Mouse (Mus musculus) ES-Bruce4 (cell line): ENCODE data around the gene Cops4. TPM values are rescaled to one million over a fixed set of nuclear protein-coding genes. Genes with fewer than 3 reads are reported as not detected.

Experiments used
- H3K27ac ChIP-seq: 2 replicates; pipeline ENCODE4 v1.5.1; 2012; ENCODE audit warnings: low read length, inconsistent platforms; ENCODE audit not compliant: insufficient read depth
- H3K27me3 ChIP-seq: 2 replicates; pipeline ENCODE4 v1.6.1; 2012; ENCODE audit warnings: mild to moderate bottlenecking, low read length, inconsistent platforms; ENCODE audit not compliant: control insufficient read depth, poor library complexity, insufficient read depth, severe bottlenecking
- H3K36me3 ChIP-seq: 2 replicates; pipeline ENCODE4 v1.6.1; 2012; ENCODE audit warnings: inconsistent platforms, mild to moderate bottlenecking, low read length, moderate library complexity; ENCODE audit not compliant: control insufficient read depth, poor library complexity, insufficient read depth, severe bottlenecking
- H3K4me1 ChIP-seq: one replicate; pipeline ENCODE4 v1.8.1; 2011; ENCODE audit warnings: low read length; ENCODE audit not compliant: control insufficient read depth, insufficient read depth
- H3K4me3 ChIP-seq: 2 replicates; pipeline ENCODE4 v1.5.1; 2011; ENCODE audit warnings: low read depth, mild to moderate bottlenecking, low read length
- H3K9ac ChIP-seq: 2 replicates; pipeline ENCODE4 v1.6.1; 2012; ENCODE audit warnings: low read depth, mild to moderate bottlenecking, inconsistent platforms; ENCODE audit not compliant: poor library complexity, severe bottlenecking
- H3K9me3 ChIP-seq: replicated peaks from 2 replicates; pipeline ENCODE4 v1.6.1; 2012; ENCODE audit warnings: mild to moderate bottlenecking, low read length, inconsistent platforms; ENCODE audit not compliant: control insufficient read depth, poor library complexity, insufficient read depth, severe bottlenecking
- CTCF ChIP-seq: IDR thresholded peaks from one replicate; pipeline ENCODE4 v1.8.1; 2011; ENCODE audit warnings: low read depth, low read length
- EP300 ChIP-seq: IDR thresholded peaks from 2 replicates; pipeline ENCODE4 v1.6.1; 2011; ENCODE audit warnings: low read depth, low read length; ENCODE audit not compliant: insufficient read depth
- POLR2A ChIP-seq: IDR thresholded peaks from one replicate; pipeline ENCODE4 v1.8.1; 2011; ENCODE audit warnings: low read length; ENCODE audit not compliant: insufficient read depth
- polyA plus RNA-seq: library from polyadenylated mRNA; stranded (reverse); fragments of >200 nt; gene quantifications from 2 replicates; pipeline ENCODE4 v1.2.4, GENCODE M21; 2011; ENCODE audit warnings: low read depth; ENCODE audit not compliant: missing spikeins, insufficient read depth, insufficient read length

Cops4 gene
- polyA plus RNA-seq, 1 experiment = 118 TPM

DNA sequence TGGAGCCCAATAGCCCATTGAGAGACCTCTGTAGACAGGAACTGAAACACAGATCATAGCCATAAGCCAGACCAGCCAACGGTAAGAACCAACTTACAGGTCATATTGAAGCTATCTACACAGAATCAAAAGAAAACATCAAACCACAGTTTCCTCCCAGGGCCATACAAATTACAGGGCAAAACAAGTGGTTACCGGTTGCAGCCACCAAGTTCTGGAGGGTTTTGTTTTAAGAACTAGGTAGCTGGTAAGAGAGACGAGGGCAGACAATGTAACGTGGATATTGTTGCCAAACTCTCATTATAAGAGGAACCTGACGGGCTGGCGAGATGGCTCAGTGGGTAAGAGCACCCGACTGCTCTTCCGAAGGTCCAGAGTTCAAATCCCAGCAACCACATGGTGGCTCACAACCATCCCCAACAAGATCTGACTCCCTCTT, 67.1 kb downstream of the Cops4 start:
- TF ChIP-seq CTCF = no peak
- no peak for TF ChIP-seq POLR2A
- TF ChIP-seq EP300 = no peak
- Histone ChIP-seq H3K4me1 (no peaks in the 10 kb centered on the region), H3K27me3 (no peaks in the 10 kb centered on the region), H3K36me3 (no peaks in the 10 kb centered on the region), H3K27ac (no peak overlapping the region), H3K4me3 (no peak overlapping the region), H3K9me3 (no peaks in the 10 kb centered on the region), H3K9ac (no peak overlapping the region)

DNA sequence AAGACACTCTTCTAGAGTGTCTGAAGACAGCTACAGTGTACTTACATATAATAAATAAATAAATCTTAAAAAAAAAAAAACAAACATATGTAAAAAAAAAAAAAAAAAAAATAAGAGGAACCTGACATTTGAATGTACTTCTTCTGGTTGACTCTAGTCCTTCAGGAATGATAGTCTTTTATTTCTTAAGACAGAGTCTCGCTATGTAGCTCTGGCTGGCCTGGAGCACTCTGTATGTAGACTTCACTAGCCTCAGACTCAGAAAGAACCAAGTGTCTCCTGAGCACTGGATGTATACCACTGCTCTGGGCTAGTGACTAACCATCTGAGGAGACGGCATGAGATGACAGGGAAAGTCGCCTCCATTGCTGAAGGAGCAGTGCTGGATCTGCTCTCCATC, 67.5 kb downstream of the Cops4 start:
- Histone ChIP-seq H3K27ac (no peak overlapping the region), H3K9me3 (no peaks in the 10 kb centered on the region), H3K27me3 (no peaks in the 10 kb centered on the region), H3K4me1 (no peaks in the 10 kb centered on the region), H3K36me3 (no peaks in the 10 kb centered on the region), H3K9ac (no peak overlapping the region), H3K4me3 (no peak overlapping the region)
- TF ChIP-seq POLR2A = no peak
- no peak for TF ChIP-seq CTCF
- no peak for TF ChIP-seq EP300

DNA sequence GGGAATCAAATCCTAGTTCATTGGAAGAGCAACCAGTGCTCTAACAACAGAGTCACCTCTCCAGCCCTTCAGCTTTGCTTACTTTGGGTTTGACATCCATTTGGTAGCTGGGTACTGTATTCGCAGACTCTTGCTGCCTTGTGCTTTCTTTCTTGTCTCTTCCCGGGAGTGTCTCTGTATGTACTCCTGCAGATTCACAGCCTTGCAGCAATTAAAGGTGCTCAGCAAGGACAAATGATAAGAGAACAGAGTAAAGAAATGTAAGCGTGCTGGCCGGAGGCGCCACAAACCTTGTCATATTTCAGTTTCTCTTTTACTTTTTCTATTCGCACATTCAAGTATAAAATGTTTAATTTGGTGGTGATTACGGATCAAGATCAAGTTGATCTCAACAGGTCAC, 69.0 kb downstream of the Cops4 start:
- Histone ChIP-seq H3K4me3 (no peak overlapping the region), H3K4me1 (no peaks in the 10 kb centered on the region), H3K9ac (no peak overlapping the region), H3K27ac (no peak overlapping the region), H3K27me3 (no peaks in the 10 kb centered on the region), H3K36me3 (no peaks in the 10 kb centered on the region), H3K9me3 (no peaks in the 10 kb centered on the region)
- TF ChIP-seq CTCF = no peak
- TF ChIP-seq POLR2A = no peak
- TF ChIP-seq EP300 = no peak

DNA sequence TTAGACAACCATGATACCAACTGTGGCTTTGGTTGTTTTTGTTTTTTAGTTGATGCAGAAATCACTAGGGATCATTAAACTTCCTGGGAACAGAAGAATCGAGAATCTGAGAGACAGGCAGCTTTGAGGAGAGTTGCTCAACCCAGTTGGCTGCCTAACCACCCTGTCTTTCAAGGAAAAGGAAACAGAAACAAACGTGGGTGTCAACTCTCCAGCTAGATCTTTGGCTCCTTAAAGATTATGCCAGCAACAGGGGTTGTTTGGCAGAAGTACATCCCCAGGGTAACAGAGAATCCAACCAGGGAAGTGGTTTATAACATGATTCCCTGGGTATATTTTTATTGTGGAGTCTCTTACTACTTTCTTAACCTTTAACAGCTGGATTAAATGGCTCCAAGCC, 69.5 kb downstream of the Cops4 start:
- no peaks in the 10 kb centered on the region for H3K36me3 ChIP-seq
- no peaks in the 10 kb centered on the region for H3K9me3 ChIP-seq
- no peaks in the 10 kb centered on the region for H3K27me3 ChIP-seq
- no peak overlapping the region for H3K4me3 ChIP-seq
- TF ChIP-seq EP300 = no peak
- no peak for TF ChIP-seq POLR2A
- no peak for TF ChIP-seq CTCF
- H3K4me1 ChIP-seq = no peaks in the 10 kb centered on the region
- H3K27ac ChIP-seq = no peak overlapping the region
- no peak overlapping the region for H3K9ac ChIP-seq

DNA sequence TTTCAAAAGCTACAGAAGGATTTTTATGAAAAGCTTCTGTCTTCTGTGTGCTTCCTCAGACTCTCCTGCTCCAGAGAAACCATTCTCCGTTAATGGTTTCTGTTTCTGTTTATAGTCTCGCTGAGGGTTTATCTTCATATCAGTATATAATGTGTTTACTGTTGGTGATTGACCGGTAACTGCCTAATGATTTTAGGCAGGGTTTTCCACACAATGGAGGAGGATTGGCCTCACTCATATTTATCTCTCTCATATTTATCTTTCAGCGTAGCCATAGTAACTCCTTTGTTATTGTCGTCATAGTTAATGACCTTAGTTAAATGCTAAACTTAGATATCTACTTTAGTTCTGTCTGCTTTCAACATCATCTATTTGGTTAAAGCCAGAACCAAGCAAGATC, 72.4 kb downstream of the Cops4 start:
- Histone ChIP-seq H3K9ac (no peak overlapping the region), H3K4me1 (no peaks in the 10 kb centered on the region), H3K27ac (no peak overlapping the region), H3K27me3 (no peaks in the 10 kb centered on the region), H3K36me3 (no peaks in the 10 kb centered on the region), H3K9me3 (0 out of 2 replicates have a peak, but pooled peaks cover 4% of the 10 kb centered on the region), H3K4me3 (no peak overlapping the region)
- TF ChIP-seq EP300 (no peak), CTCF (no peak), POLR2A (no peak)

DNA sequence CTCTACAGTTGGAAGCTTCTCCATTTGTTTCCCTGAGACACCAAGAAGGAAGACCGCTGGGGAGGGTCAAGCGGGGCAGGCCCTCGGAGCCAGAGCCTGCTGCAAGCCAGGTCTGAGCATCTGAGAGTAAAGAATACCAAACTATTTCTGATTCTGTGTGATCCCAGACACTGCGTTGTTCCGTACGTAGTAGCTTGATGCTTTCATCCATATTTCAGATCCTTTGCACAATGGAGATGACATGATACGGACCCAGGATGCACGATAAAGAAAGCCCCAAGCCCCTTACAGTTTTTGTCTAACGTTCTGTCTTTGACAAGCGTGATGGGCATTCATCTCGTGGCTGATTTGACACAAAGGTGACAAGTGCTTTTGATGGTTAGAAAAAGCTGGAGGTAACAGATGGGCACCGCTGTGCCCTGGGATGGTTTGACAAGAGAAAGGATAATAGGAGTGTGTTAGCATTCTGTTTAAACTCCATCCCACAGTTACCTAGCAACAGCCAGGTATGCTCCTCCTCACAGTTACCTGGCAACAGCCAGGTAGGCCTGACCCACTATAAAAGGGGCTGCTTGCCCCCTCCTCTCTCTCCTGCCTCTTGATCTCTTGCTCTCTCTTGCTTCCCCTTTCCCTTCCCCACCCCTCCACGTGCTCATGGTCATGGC, 76.8 kb downstream of the Cops4 start:
- no peak for TF ChIP-seq POLR2A
- no peak for TF ChIP-seq CTCF
- TF ChIP-seq EP300 = no peak
- Histone ChIP-seq H3K9ac (no peak overlapping the region), H3K36me3 (no peaks in the 10 kb centered on the region), H3K4me1 (no peaks in the 10 kb centered on the region), H3K9me3 (0 out of 2 replicates have a peak, but pooled peaks cover 4% of the 10 kb centered on the region), H3K27ac (no peak overlapping the region), H3K27me3 (no peaks in the 10 kb centered on the region), H3K4me3 (no peak overlapping the region)
